Mouse (Mus musculus) CD8-positive naive resting alpha-beta T cell, adult 2 months (primary cell): ENCODE data around the gene Tgif2.
"Not testable (repeated sequence)": the region's sequence is repeated elsewhere in the genome, so short reads cannot be mapped to it uniquely, and the experiment has no call there.

ENCODE experiments used
- DNase-seq, 2 experiments: peaks; one replicate each; pipeline ENCODE4 v3.0.0; 2022; ENCODE audit warnings: low read depth in 2 of 2, low spot score in 2 of 2

The Tgif2 gene

GRCm38 (mm10) chr2:156874047-156874759 is 34.4 kb downstream of the Tgif2 start:
- no peak for DNase-seq

- no peak for DNase-seq
Measured at GRCm38 (mm10) chr2:156874760-156875510, 35.1 kb downstream of the Tgif2 start.

GRCm38 (mm10) chr2:156877726-156878125 is 37.9 kb downstream of the Tgif2 start:
- peak; percentile 67 to 71 for DNase-seq

GRCm38 (mm10) chr2:156879541-156879940 is 39.7 kb downstream of the Tgif2 start:
- no peak for DNase-seq

- DNase-seq, result peak; percentile 71 to 78
Measured at GRCm38 (mm10) chr2:156882431-156883001, 42.7 kb downstream of the Tgif2 start.

GRCm38 (mm10) chr2:156884396-156885211 is 44.8 kb downstream of the Tgif2 start:
- DNase-seq, result no peak

GRCm38 (mm10) chr2:156885666-156886065 is 45.9 kb downstream of the Tgif2 start:
- DNase-seq, result not testable (repeated sequence)

GRCm38 (mm10) chr2:156886084-156886631 is 46.4 kb downstream of the Tgif2 start:
- DNase-seq, result no peak

GRCm38 (mm10) chr2:156887017-156887416 is 47.2 kb downstream of the Tgif2 start, which contains the start of gene Sla2:
TSS of gene Sla2 (minus strand) at chr2:156887192.
- DNase-seq, result peak; percentile 59 to 74

GRCm38 (mm10) chr2:156888490-156888889 is 48.7 kb downstream of the Tgif2 start:
- DNase-seq, result no peak

- DNase-seq, result no peak
Measured at GRCm38 (mm10) chr2:156892240-156892639, 52.4 kb downstream of the Tgif2 start.

GRCm38 (mm10) chr2:156892821-156893220 is 53.0 kb downstream of the Tgif2 start:
- no peak for DNase-seq

- DNase-seq, result no peak
Measured at GRCm38 (mm10) chr2:156894496-156895265, 54.9 kb downstream of the Tgif2 start.

GRCm38 (mm10) chr2:156896384-156896914 is 56.6 kb downstream of the Tgif2 start:
- no peak for DNase-seq

- no peak for DNase-seq
Measured at GRCm38 (mm10) chr2:156897034-156897433, 57.2 kb downstream of the Tgif2 start.

- DNase-seq, result no peak
Measured at GRCm38 (mm10) chr2:156898374-156898773, 58.6 kb downstream of the Tgif2 start.

- DNase-seq, result no peak
Measured at GRCm38 (mm10) chr2:156899184-156899583, 59.4 kb downstream of the Tgif2 start.

GRCm38 (mm10) chr2:156901344-156901743 is 61.5 kb downstream of the Tgif2 start:
- no peak for DNase-seq

- no peak for DNase-seq
Measured at GRCm38 (mm10) chr2:156901883-156902282, 62.1 kb downstream of the Tgif2 start.

- DNase-seq, result not testable (repeated sequence)
Measured at GRCm38 (mm10) chr2:156902411-156902810, 62.6 kb downstream of the Tgif2 start.
